Mouse (Mus musculus) embryo, embryonic 11 days (tissue): ENCODE measurements around the gene Itga5.

Source experiments
- DNase-seq: peaks from one replicate; pipeline ENCODE4 v3.0.0-alpha.2; 2015

The Itga5 gene

GRCm38 (mm10) chr15:103308876-103309580 is 57.5 kb downstream of the Itga5 start:
- DNase-seq = peak; percentile 50

- DNase-seq = peak; percentile 60
These were observed 58.3 kb downstream of the Itga5 start for GRCm38 (mm10) chr15:103308056-103308875.

GRCm38 (mm10) chr15:103307125-103307524 is 59.4 kb downstream of the Itga5 start:
- peak; percentile 93 for DNase-seq

- peak; percentile 46 for DNase-seq
These were observed 60.5 kb downstream of the Itga5 start for GRCm38 (mm10) chr15:103305792-103306645.

GRCm38 (mm10) chr15:103305070-103305678 is 61.4 kb downstream of the Itga5 start:
- peak; percentile 99 for DNase-seq

- DNase-seq = no peak
These were observed 62.0 kb downstream of the Itga5 start for GRCm38 (mm10) chr15:103304616-103304969.

- peak; percentile 63 for DNase-seq
These were observed 62.5 kb downstream of the Itga5 start for GRCm38 (mm10) chr15:103303916-103304615.

DNA sequence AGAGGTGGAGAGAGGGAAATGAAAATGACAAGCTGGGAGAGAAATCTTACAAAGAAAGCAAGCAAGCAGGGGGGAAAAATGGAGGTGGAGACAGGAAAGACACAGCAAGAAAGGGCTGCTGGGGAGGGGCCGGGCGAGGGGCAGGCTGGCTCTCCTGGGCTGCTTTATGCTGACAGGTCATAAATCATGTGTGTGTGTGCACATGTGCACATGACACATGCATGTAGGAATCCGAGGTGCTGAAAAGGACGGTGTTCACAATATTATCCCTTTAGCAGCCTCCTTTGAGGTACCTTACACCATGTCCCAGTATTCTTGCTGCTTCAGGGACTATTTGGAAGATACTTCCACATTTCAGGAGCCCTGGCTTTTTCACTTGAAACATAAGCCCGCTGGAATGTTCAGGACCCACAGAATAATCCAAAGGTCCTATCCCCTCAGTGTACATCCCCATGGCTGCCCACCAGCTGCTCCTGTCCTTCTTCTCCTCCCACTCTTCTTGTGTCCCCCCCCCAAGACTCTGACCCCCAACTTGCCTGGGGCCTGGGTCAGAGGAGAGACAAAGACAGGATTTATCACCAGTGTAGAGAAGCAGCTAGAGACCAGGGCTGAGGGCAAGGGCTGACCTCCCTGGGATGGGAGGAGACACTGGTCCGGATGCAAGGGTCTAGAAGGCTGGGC is 64.1 kb downstream of the Itga5 start:
- peak; percentile 83 for DNase-seq

- peak; percentile 63 for DNase-seq
These were observed 64.8 kb downstream of the Itga5 start for GRCm38 (mm10) chr15:103301547-103302340.

GRCm38 (mm10) chr15:103301046-103301445 is 65.5 kb downstream of the Itga5 start:
- DNase-seq = peak; percentile 83

DNA sequence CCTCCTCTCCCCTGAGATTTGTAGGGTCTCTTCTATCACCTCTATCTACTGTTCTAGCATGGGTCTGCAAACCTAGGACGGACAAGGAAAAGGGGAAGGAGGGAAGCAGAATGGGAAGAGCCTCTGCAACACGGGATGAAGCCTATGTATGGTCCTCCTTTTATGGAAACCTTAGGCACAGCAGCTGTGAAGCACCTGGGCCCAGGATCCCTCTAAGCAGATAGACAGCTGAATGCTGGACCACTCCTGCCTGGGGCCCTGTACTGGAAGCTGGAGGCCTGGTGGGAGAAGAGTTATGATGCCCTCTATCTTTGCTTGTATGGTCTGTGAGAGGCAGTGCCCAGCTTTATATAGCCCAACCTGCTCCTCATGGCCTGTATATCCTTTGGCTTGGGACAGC is 66.0 kb downstream of the Itga5 start:
- DNase-seq = peak; percentile 65

DNA sequence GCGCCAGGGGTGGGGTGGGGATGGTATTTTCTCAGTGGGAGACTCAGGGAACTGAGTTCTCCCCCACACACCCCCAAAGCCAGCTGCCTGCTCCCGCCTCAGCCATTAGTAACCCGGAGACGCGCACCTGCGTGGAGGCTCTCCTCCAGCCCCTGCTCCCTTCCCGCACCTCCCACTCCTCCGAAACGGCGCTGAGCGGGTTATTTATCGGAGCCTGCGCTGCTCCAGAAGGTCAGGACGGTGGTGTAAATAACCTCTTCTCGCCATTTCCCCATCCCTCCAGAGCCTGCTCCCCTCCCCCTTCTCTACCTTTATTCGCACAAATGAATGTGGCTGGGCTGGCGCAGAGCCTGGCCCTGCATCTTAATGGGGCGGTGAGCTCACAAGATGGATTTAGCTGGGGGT is 66.5 kb downstream of the Itga5 start:
- peak; percentile 90 for DNase-seq

DNA sequence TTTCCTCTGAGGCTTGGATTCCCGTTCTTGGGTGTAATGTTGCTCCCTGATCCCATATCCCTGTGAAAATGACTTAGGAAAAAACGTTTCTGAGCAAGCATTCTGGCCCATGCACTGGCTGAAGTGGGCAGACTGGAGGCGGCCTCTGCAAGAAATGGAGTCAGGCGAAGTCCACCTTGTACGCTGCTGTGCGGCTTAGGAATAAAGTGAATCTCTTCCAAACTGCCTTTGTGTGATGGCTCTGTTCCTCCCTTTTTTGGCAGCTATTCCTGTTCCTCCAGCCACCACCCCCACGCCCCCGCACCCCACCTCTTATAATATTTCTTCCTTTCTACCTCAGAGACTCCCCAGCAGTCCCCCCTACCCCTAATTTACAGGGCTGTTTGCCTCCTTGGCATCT is 66.9 kb downstream of the Itga5 start:
- peak; percentile 39 for DNase-seq

- no peak for DNase-seq
These were observed 67.5 kb downstream of the Itga5 start for GRCm38 (mm10) chr15:103298861-103299616.

GRCm38 (mm10) chr15:103298026-103298425 is 68.5 kb downstream of the Itga5 start:
- DNase-seq = no peak

DNA sequence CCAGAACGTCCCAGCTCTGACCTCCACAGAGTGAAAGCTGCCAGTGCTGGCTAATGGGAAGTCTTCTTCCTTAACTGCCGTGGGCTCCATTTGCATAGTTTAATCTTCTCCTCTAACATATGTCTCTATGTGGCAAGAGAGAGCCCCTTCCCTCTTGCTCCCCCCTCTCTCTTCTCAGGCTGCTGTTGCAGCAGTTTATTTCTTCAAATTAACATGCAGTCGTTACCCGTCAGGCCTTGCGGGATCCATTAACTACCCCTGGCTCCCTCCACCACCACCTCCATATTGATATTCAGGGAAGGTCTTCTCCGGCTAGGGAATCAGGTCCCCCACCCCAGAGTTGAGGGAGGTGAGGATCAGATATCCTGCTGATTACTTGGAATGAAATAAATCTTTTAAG is 69.2 kb downstream of the Itga5 start:
- no peak for DNase-seq

GRCm38 (mm10) chr15:103295851-103296250 is 70.7 kb downstream of the Itga5 start:
- peak; percentile 80 for DNase-seq

GRCm38 (mm10) chr15:103294649-103295048 is 71.9 kb downstream of the Itga5 start:
- no peak for DNase-seq
